Mouse (Mus musculus) limb, embryonic 14.5 days (tissue): ENCODE data around the gene Syndig1. TPM values are rescaled to one million over a fixed set of nuclear protein-coding genes. Genes with fewer than 3 reads are reported as not detected.

Source experiments
- ATAC-seq: fragments of 200-750 bp; cut with Nextera tagmentation; 2 replicates; pipeline ENCODE4 v1.8.0; 2017; ENCODE audit warnings: low read depth, moderate number of reproducible peaks, moderate TSS enrichment; ENCODE audit not compliant: low FRiP score
- DNase-seq: peaks from one replicate; pipeline ENCODE4 v3.0.0-alpha.2; 2015; ENCODE audit warnings: low spot score
- H3K27ac ChIP-seq: fragments of 300-500 bp; sonication (generic); replicated peaks from 2 replicates; pipeline ENCODE4 v1.5.1; 2014; ENCODE audit warnings: low read depth, mild to moderate bottlenecking, low read length, moderate library complexity, mixed read lengths
- H3K27me3 ChIP-seq: fragments of 300-500 bp; sonication (generic); 2 replicates; pipeline ENCODE4 v1.6.1; 2014; ENCODE audit warnings: low read length, mixed read lengths; ENCODE audit not compliant: control insufficient read depth, insufficient read depth
- H3K36me3 ChIP-seq: fragments of 300-500 bp; sonication (generic); 2 replicates; pipeline ENCODE4 v1.6.1; 2014; ENCODE audit warnings: mild to moderate bottlenecking, low read length, moderate library complexity, mixed read lengths; ENCODE audit not compliant: control insufficient read depth, insufficient read depth
- H3K4me1 ChIP-seq: fragments of 300-500 bp; sonication (generic); 2 replicates; pipeline ENCODE4 v1.6.1; 2014; ENCODE audit warnings: antibody characterized with exemption, low read length, mixed read lengths; ENCODE audit not compliant: control insufficient read depth, insufficient read depth
- H3K4me2 ChIP-seq: fragments of 300-500 bp; sonication (generic); replicated peaks from 2 replicates; pipeline ENCODE4 v1.6.1; 2014; ENCODE audit warnings: low read depth, mild to moderate bottlenecking, low read length, moderate library complexity; ENCODE audit not compliant: severe bottlenecking
- H3K4me3 ChIP-seq: fragments of 300-500 bp; sonication (generic); replicated peaks from 2 replicates; pipeline ENCODE4 v1.5.1; 2014; ENCODE audit warnings: low read length
- H3K9ac ChIP-seq: fragments of 300-500 bp; sonication (generic); 2 replicates; pipeline ENCODE4 v1.6.1; 2014; ENCODE audit warnings: mild to moderate bottlenecking, low read depth, low read length, moderate library complexity; ENCODE audit not compliant: severe bottlenecking
- H3K9me3 ChIP-seq: fragments of 300-500 bp; sonication (generic); 2 replicates; pipeline ENCODE4 v1.6.1; 2016; ENCODE audit warnings: low read length; ENCODE audit not compliant: control insufficient read depth
- POLR2A ChIP-seq: fragments of 200-500 bp; IDR thresholded peaks from 2 replicates; pipeline ENCODE4 v1.8.0; 2012; ENCODE audit warnings: inconsistent platforms, mild to moderate bottlenecking, moderate library complexity, borderline replicate concordance; ENCODE audit not compliant: insufficient read depth, insufficient read length; ENCODE audit errors: extremely low read depth
- WGBS: fragments of 180-500 bp; shearing (Covaris S2); extraction: QIAGEN DNeasy Blood & Tissue Kit; methylation state at CpG from one replicate; pipeline ENCODE4 v1.1.7; 2014; 5-methylcytosine and 5-hydroxymethylcytosine counted together
- polyA plus RNA-seq, 2 experiments: library from polyadenylated mRNA; depleted of rRNA in 1 of 2; stranded (reverse) in 1 of 2; unstranded in 1 of 2; fragments of >200 nt; fragmentation: Nextera tagmentation in 1 of 2; extraction: Ambion mirVana in 1 of 2; gene quantifications; 2 replicates each; pipeline versions ENCODE4 v1.2.1 to v1.2.3; 2012 to 2014

Syndig1 gene
- polyA plus RNA-seq, 2 experiments, result 5.5 to 8.1 TPM

DNA sequence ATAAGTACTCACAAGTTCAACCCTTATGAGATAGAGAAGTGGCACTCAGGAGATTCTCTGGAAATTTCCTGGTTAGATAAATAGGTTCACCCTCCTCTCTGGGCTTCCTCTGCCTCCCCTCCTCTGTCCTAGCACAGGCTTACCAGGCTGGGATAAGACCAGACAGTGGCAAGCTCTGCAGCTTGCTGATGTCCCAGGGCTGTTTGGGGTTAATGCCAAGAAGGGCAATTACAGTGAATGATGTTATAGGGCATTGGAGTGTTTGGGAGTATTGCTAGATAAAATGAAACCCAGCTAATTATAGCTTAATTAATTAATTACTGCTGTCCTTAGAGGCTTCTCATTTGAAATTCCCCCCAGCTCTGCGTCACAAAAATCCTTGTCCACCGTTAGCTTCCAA lies 171.6 kb downstream of the Syndig1 start:
- DNase-seq (no peak), ATAC-seq (no peak)
- no peak overlapping the region for H3K4me3 ChIP-seq
- no peak for TF ChIP-seq POLR2A
- H3K9me3 ChIP-seq, result no peaks in the 10 kb centered on the region
- peaks cover 24% of the 10 kb centered on the region for H3K4me1 ChIP-seq
- 71% methylated on average over 2 of the region's 2 CpGs for WGBS
- no peak overlapping the region for H3K27ac ChIP-seq
- H3K4me2 ChIP-seq, result no peak overlapping the region
- no peak overlapping the region for H3K9ac ChIP-seq
- no peaks in the 10 kb centered on the region for H3K36me3 ChIP-seq
- no peaks in the 10 kb centered on the region for H3K27me3 ChIP-seq

- no peaks in the 10 kb centered on the region for H3K9me3 ChIP-seq
- DNase-seq (no peak), ATAC-seq (no peak)
- no peak for TF ChIP-seq POLR2A
- H3K27ac ChIP-seq, result no peak overlapping the region
- peaks cover 6% of the 10 kb centered on the region for H3K4me1 ChIP-seq
- H3K4me2 ChIP-seq, result no peak overlapping the region
- H3K36me3 ChIP-seq, result no peaks in the 10 kb centered on the region
- no peak overlapping the region for H3K4me3 ChIP-seq
- no peak overlapping the region for H3K9ac ChIP-seq
- WGBS, result 91% methylated on average over 3 of the region's 3 CpGs
- H3K27me3 ChIP-seq, result no peaks in the 10 kb centered on the region
Measured at GRCm38 (mm10) chr2:150003499-150003898, 174.5 kb downstream of the Syndig1 start.

GRCm38 (mm10) chr2:150012787-150013346 lies 183.9 kb downstream of the Syndig1 start:
- H3K9ac ChIP-seq, result no peak overlapping the region
- H3K27me3 ChIP-seq, result no peaks in the 10 kb centered on the region
- no peak overlapping the region for H3K27ac ChIP-seq
- no peak for TF ChIP-seq POLR2A
- no peak overlapping the region for H3K4me2 ChIP-seq
- 71% methylated on average over 6 of the region's 6 CpGs for WGBS
- H3K36me3 ChIP-seq, result no peaks in the 10 kb centered on the region
- H3K9me3 ChIP-seq, result no peaks in the 10 kb centered on the region
- no peak overlapping the region for H3K4me3 ChIP-seq
- H3K4me1 ChIP-seq, result no peaks in the 10 kb centered on the region
- DNase-seq (no peak), ATAC-seq (no peak)

DNA sequence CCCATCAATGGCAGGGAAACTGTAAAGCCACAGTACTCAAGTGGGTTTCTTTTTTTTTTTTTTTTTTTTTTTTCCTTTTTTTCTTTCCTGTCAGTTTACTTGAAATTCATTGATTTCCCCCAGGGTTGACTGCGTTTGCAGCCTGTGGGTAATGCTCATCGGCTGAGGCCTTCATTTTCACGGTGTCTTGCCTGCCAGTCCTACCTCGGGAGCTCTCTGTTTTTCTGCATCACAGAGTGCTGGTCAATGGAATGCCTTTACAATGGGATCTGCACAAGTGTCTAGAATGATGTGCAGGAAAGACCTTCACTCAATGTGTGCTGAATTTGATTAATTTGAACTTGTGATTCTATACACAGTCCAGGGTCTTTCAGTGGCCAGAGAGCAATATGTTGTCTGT lies 184.8 kb downstream of the Syndig1 start:
- Histone ChIP-seq H3K9ac (no peak overlapping the region), H3K4me2 (no peak overlapping the region), H3K4me3 (no peak overlapping the region), H3K9me3 (no peaks in the 10 kb centered on the region), H3K27me3 (no peaks in the 10 kb centered on the region), H3K4me1 (no peaks in the 10 kb centered on the region), H3K27ac (no peak overlapping the region), H3K36me3 (no peaks in the 10 kb centered on the region)
- DNase-seq (no peak), ATAC-seq (no peak)
- no peak for TF ChIP-seq POLR2A
- 79% methylated on average over 4 of the region's 4 CpGs for WGBS

GRCm38 (mm10) chr2:150016303-150016702 lies 187.3 kb downstream of the Syndig1 start:
- Histone ChIP-seq H3K4me3 (no peak overlapping the region), H3K4me2 (no peak overlapping the region), H3K27me3 (no peaks in the 10 kb centered on the region), H3K9me3 (no peaks in the 10 kb centered on the region), H3K27ac (no peak overlapping the region), H3K36me3 (no peaks in the 10 kb centered on the region), H3K9ac (no peak overlapping the region), H3K4me1 (no peaks in the 10 kb centered on the region)
- no peak for TF ChIP-seq POLR2A
- DNase-seq, result no peak
- 60% methylated on average over 5 of the region's 5 CpGs for WGBS
- ATAC-seq, result no peak

GRCm38 (mm10) chr2:150020706-150021105 lies 191.7 kb downstream of the Syndig1 start:
- Histone ChIP-seq H3K9me3 (no peaks in the 10 kb centered on the region), H3K27ac (no peak overlapping the region), H3K4me3 (no peak overlapping the region), H3K4me2 (no peak overlapping the region), H3K4me1 (no peaks in the 10 kb centered on the region), H3K27me3 (no peaks in the 10 kb centered on the region), H3K9ac (no peak overlapping the region), H3K36me3 (no peaks in the 10 kb centered on the region)
- WGBS, result 56% methylated on average over 2 of the region's 2 CpGs
- DNase-seq (no peak), ATAC-seq (no peak)
- TF ChIP-seq POLR2A, result no peak
